Mouse (Mus musculus) heart, postnatal 36 days (tissue): ENCODE data around the gene Trim44. TPM values are rescaled to one million over a fixed set of nuclear protein-coding genes. Genes with fewer than 3 reads are reported as not detected.

Experiments
- DNase-seq, 2 experiments: peaks; one replicate each; pipeline ENCODE4 v3.0.0; 2021 to 2022
- intact Hi-C: fragments of 180-260 bp; cut with DNase I; formaldehyde crosslinking; loops from one replicate; pipeline ENCODE4 v1.15.1; 2025
- total RNA-seq, 2 experiments: library from RNA; stranded (reverse); gene quantifications; 2 replicates each; pipeline ENCODE4 v1.2.3; 2021

Trim44 gene
- total RNA-seq, 2 experiments from 2014 or later = 26.4 to 30.0 TPM

GRCm38 (mm10) chr2:102294827-102295270 is 112.8 kb downstream of the Trim44 start:
- peak; percentile 55 to 59 for DNase-seq
- intact Hi-C loops = loop anchor here (1.0 to 5.0 kb wide), 3 partner anchors 105 to 388 kb away; partner anchors contain the start of gene Fjx1

- intact Hi-C loops = loop anchor here (5.0 kb wide), 1 partner anchor 386 kb away; no protein-coding TSS in a partner anchor
- DNase-seq = no peak
Observed at GRCm38 (mm10) chr2:102293181-102293580, 114.4 kb downstream of the Trim44 start.

DNA sequence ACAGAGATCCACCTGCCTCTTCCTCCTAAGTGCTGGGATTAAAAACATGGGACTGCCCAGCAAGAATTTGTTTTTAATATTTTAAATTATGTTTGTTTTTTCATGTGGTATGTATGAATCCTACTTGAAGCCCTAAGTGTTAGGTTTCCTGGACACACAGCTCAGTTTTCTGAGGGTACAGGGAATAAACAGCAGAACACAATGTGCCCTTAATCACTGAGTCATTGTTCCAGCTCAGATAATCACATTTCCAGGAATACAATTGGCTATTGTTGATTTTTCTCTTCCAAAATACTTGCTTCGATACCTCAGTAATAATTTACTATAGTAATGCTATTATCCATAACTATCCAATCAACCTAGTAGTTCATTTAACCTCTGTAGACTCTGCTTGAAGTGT is 115.6 kb downstream of the Trim44 start:
- intact Hi-C loops = loop anchor here (5.0 kb wide), 1 partner anchor 385 kb away; no protein-coding TSS in a partner anchor
- no peak for DNase-seq

DNA sequence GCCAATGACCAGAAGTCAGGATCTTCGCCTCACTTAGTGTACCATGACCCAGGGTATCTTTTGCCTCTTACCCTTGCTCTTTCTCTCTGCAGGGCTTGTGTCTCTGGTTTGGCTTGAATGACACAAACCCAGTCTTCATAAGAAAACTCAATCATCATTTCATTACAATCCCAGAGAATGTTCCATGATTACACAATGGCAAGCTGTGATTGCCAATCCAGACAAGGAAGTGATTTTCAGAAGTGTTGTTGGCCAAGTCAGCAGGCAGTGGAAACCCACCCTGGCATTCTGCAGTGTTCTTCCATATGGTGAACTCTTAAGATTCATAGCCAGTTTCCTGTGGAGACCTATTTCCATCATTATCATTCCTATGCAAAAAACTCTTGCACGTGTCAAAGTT is 116.1 kb downstream of the Trim44 start:
- no peak for DNase-seq
- intact Hi-C loops = loop anchor here (2.0 to 5.0 kb wide), 2 partner anchors 33 to 384 kb away; no protein-coding TSS in a partner anchor

GRCm38 (mm10) chr2:102290041-102290440 is 117.6 kb downstream of the Trim44 start:
- peak; percentile 41 to 66 for DNase-seq
- intact Hi-C loops = loop anchor here (1.0 to 5.0 kb wide), 3 partner anchors 31 to 383 kb away; no protein-coding TSS in a partner anchor

DNA sequence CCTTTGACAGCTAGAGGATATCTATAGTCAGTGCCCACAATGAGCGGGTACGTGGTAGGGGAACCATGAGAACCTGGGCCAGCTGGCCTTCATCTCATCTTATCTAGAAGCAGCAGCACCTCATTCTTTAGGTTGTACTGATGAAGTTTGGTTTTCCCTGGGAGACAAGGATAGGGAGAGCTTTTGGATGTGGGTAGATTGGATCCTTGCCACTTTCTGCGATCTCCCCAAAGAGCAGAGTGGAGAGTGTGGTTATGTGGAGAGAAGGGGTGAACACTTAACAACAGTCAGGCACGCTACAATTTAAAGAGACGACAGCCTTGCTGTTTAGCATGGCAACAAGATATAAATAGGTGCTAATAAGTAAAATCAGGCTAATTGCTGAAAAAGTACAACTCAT is 119.0 kb downstream of the Trim44 start:
- intact Hi-C loops = no loop called here
- no peak for DNase-seq

- intact Hi-C loops = no loop called here
- DNase-seq = no peak
Observed at GRCm38 (mm10) chr2:102287369-102287768, 120.3 kb downstream of the Trim44 start.

- intact Hi-C loops = no loop called here
- DNase-seq = no peak
Observed at GRCm38 (mm10) chr2:102282081-102282480, 125.5 kb downstream of the Trim44 start.

- intact Hi-C loops = no loop called here
Observed at GRCm38 (mm10) chr2:102279779-102280178, 127.8 kb downstream of the Trim44 start.

GRCm38 (mm10) chr2:102277946-102278345 is 129.7 kb downstream of the Trim44 start:
- no peak for DNase-seq
- intact Hi-C loops = no loop called here

More at GRCm38 (mm10) chr2:102279779-102280178, 127.8 kb downstream of the Trim44 start:
- no peak for DNase-seq

DNA sequence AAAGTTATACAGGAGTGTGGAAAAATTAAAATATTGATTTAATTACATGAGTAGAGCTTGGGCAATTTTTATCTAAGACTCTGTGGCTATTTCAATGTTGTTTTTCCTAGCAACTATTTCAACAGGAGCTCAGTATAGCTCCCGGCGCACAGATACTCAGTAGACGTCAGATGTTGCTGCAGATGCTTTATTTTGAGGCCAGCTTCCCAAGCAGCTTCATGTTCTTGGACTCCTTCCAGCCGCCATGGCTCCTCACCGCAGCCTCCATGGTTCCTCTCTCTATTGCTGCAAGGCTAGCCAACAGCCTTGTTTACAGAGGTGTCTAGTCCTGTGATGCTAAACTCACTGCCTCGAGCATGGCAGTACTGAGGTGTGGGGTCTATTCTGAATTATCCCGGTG is 134.3 kb downstream of the Trim44 start:
- DNase-seq = no peak
- intact Hi-C loops = no loop called here

- no peak for DNase-seq
- intact Hi-C loops = no loop called here
Observed at GRCm38 (mm10) chr2:102267582-102268339, 139.9 kb downstream of the Trim44 start.

DNA sequence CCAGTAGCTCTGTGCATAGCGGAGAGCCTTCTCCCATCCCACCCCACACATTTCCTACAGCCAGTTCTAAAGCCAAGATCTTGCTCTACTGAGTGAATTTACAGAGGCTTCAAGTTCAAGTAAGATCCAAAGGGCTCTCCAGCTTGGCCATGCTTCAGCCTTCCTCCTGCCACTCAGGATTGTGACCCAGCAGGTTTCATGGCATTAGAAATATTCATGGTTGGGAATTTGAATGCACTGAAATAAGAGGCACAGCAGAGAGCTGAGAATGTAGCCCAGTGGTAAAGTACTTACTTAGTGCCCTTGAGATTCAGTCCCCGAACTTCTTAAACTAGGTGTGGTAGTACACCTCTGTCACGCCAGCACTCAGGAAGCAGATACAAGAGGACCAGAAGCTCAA is 140.7 kb downstream of the Trim44 start:
- no peak for DNase-seq
- intact Hi-C loops = no loop called here

DNA sequence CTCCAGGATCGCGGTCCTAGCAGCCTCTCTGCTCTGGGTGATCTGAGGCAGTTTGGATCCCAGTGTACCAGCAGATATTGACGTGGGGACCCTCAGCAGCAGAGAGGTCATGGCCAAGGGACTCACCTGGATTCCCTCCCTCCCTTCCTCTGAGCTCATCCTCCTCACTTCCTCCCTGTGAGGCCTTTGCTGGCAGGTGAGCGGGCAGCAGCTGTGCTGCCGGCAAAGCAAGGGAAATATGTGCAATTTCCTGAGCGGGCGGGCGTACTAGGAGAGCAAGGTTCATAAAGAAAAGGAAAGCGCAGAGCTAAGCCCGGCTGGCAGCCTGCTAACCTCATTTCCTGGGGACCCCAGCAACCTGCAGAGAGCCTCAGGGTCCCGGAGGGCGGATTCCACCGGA is 148.5 kb downstream of the Trim44 start:
- peak; percentile 26 to 39 for DNase-seq
- intact Hi-C loops = loop anchor here (2.0 kb wide), 2 partner anchors 28 to 32 kb away; no protein-coding TSS in a partner anchor

DNA sequence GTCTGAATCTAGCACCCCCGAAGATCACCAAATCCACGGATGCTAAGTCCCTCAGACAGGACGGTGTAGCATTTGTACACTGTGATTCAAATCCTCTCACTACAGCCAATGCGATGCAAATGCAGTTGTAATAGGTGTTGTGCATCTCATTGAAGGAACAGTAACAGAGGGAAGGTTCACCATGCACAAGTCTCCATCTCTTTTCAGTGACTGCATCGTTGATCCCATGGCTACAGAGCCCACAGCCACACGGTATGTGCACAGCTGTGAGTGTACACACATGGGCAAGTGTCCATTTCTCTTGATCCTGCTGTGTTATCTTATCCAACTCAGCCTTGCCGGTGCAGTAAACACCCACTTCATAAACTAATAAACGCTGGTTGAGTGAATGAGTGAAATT is 148.9 kb downstream of the Trim44 start:
- no peak for DNase-seq
- intact Hi-C loops = loop anchor here (2.0 kb wide), 2 partner anchors 28 to 32 kb away; no protein-coding TSS in a partner anchor

GRCm38 (mm10) chr2:102257964-102258605 is 149.5 kb downstream of the Trim44 start:
- intact Hi-C loops = loop anchor here (2.0 kb wide), 2 partner anchors 27 to 33 kb away; no protein-coding TSS in a partner anchor
- no peak for DNase-seq

DNA sequence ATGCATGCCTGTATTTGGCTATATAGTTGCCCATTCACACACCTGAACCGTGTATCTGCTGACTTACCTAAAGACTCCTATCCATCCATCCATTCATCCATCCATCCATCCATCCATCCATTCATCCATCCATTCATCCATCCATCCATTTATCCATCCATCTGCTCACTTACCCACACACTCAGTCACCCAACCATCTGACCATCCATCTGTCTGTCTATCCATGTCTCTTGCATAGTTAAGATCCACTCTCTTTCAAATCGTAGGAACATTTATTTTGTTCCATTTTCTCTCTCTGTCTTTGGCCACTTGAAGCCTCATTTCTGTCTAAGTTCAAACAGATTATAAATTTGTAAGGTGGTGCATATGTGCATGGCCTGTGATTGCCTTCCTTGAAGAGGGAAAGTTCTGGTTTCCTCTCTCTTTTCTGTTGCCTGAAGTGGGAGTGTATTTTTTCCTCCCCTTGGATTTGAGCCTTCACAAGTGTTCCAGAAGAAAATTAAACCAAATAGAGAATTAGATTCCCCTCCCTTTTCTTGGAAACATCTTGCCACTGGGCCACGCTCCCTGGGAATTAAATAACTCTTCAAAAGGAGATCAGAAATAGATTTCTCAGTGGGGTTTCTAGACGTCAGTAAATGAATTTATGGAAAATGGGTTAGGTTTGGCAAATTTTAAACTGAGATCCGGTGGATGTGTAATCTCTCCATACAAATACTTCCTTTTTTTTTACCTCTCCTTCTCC is 150.9 kb downstream of the Trim44 start:
- DNase-seq = no peak

GRCm38 (mm10) chr2:102256100-102256499 is 151.5 kb downstream of the Trim44 start:
- no peak for DNase-seq
- intact Hi-C loops = no loop called here

More for the DNA sequence above, 150.9 kb downstream of the Trim44 start:
- intact Hi-C loops = no loop called here

- intact Hi-C loops = no loop called here
- DNase-seq = no peak
Observed at GRCm38 (mm10) chr2:102253204-102253603, 154.4 kb downstream of the Trim44 start.

DNA sequence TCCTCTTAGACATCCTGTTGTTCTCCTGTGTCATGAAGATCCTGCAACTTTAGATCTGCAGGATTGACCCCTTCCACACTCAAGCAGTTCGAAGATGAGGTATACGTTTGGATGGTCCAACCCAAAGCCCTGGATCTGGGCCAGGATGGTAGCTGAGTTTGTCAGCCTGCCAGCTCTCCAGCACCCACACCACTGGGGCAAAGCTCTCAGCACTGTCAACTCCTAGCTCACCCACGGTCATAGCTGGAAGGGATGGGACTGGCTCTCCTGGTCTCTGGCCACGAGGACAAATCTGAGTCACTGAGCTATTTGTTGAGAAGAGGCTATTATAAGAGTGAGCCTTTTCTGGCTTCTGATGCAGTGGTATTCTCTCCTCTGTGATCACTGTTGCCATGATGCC is 155.0 kb downstream of the Trim44 start:
- DNase-seq = no peak
- intact Hi-C loops = no loop called here
